Mouse (Mus musculus): ENCODE measurements at regions not wholly inside any gene's neighbourhood (a gene's known extent, or its start where the extent isn't known, plus 50 kb on each side); places are given as distances from the start of the nearest gene placed in this dataset.

- Histone ChIP-seq H3K4me3 (ENCODE audit: control insufficient read depth in 1 of 2, insufficient read depth in 1 of 2, low read depth in 2 of 2, low read length in 2 of 2) (no peak overlapping the region), H3K27me3 (ENCODE audit: control insufficient read depth in 1 of 2, insufficient read depth in 2 of 2, low read length in 2 of 2) (no peaks in the 10 kb centered on the region), H3K9me3 (replicated peaks; ENCODE audit: insufficient read depth, low read length) (no peaks in the 10 kb centered on the region), H3K79me2 (ENCODE audit: control insufficient read depth, insufficient read depth, low read length, poor library complexity) (no peaks in the 10 kb centered on the region), H3K9ac (ENCODE audit: control insufficient read depth, low read depth, low read length, poor library complexity, severe bottlenecking) (no peak overlapping the region), H3K36me3 (ENCODE audit: control insufficient read depth in 1 of 2, insufficient read depth in 2 of 2, low read length in 2 of 2) (no peaks in the 10 kb centered on the region), H3K27ac (ENCODE audit: control insufficient read depth, low read depth, low read length) (no peak overlapping the region), H3K4me1 (ENCODE audit: control insufficient read depth in 1 of 2, insufficient read depth in 2 of 2, low read length in 2 of 2) (no peaks in the 10 kb centered on the region)
- no peak for TF ChIP-seq BHLHE40 (IDR thresholded peaks at IDR 0.05; ENCODE audit: borderline replicate concordance, low read depth, low read length)
- no peak for TF ChIP-seq ZC3H11A (IDR thresholded peaks at IDR 0.05; ENCODE audit: low read depth, low read length)
- TF ChIP-seq KAT2A (conservative IDR thresholded peaks at IDR 0.05; ENCODE audit: low read depth, low read length): no peak
- no peak for TF ChIP-seq RCOR1 (IDR thresholded peaks at IDR 0.05; ENCODE audit: low read depth, low read length)
- no peak for TF ChIP-seq ETS1 (IDR thresholded peaks at IDR 0.05; ENCODE audit: low read depth, low read length)
- TF ChIP-seq CHD2 (IDR thresholded peaks at IDR 0.05; ENCODE audit: low read length): no peak
- no peak for TF ChIP-seq JUND (IDR thresholded peaks at IDR 0.05; ENCODE audit: low read depth, low read length)
- TF ChIP-seq EP300 (IDR thresholded peaks at IDR 0.05; ENCODE audit: low read depth in 1 of 2, low read length in 2 of 2): no peak
- TF ChIP-seq E2F4 (IDR thresholded peaks at IDR 0.05; ENCODE audit: borderline replicate concordance, low read depth, low read length): no peak
- no peak for TF ChIP-seq ZKSCAN1 (IDR thresholded peaks at IDR 0.05; ENCODE audit: low read depth, low read length)
- TF ChIP-seq SMC3 (IDR thresholded peaks at IDR 0.05; ENCODE audit: low read depth, low read length): no peak
- DNase-seq (ENCODE audit: low read depth, low spot score): no peak
Observed at GRCm38 (mm10) chr7:73279936-73280445, 95.3 kb upstream of the Rgma start.

GRCm38 (mm10) chr7:73286244-73286643 lies 89.1 kb upstream of the Rgma start:
- Histone ChIP-seq H3K79me2 (ENCODE audit: control insufficient read depth, insufficient read depth, low read length, poor library complexity) (no peaks in the 10 kb centered on the region), H3K27ac (ENCODE audit: control insufficient read depth, low read depth, low read length) (no peak overlapping the region), H3K4me1 (ENCODE audit: control insufficient read depth in 1 of 2, insufficient read depth in 2 of 2, low read length in 2 of 2) (no peaks in the 10 kb centered on the region), H3K36me3 (ENCODE audit: control insufficient read depth in 1 of 2, insufficient read depth in 2 of 2, low read length in 2 of 2) (no peaks in the 10 kb centered on the region), H3K9me3 (replicated peaks; ENCODE audit: insufficient read depth, low read length) (no peaks in the 10 kb centered on the region), H3K27me3 (ENCODE audit: control insufficient read depth in 1 of 2, insufficient read depth in 2 of 2, low read length in 2 of 2) (no peaks in the 10 kb centered on the region), H3K9ac (ENCODE audit: control insufficient read depth, low read depth, low read length, poor library complexity, severe bottlenecking) (no peak overlapping the region), H3K4me3 (ENCODE audit: control insufficient read depth in 1 of 2, insufficient read depth in 1 of 2, low read depth in 2 of 2, low read length in 2 of 2) (no peak overlapping the region)
- no peak for DNase-seq (ENCODE audit: low read depth, low spot score)
- TF ChIP-seq UBTF (IDR thresholded peaks at IDR 0.05; ENCODE audit: borderline replicate concordance, insufficient read depth, low read depth, low read length) (no peak), NELFE (IDR thresholded peaks at IDR 0.05; ENCODE audit: low read depth, low read length) (no peak), MXI1 (IDR thresholded peaks at IDR 0.05; ENCODE audit: low read depth, low read length) (no peak), POLR2AphosphoS5 (IDR thresholded peaks at IDR 0.05; ENCODE audit: borderline replicate concordance, low read depth, low read length) (no peak), ZNF384 (IDR thresholded peaks at IDR 0.05; ENCODE audit: low read depth, low read length) (no peak), USF2 (IDR thresholded peaks at IDR 0.05; ENCODE audit: borderline replicate concordance in 1 of 2, insufficient read depth in 1 of 2, low read depth in 1 of 2, low read length in 2 of 2) (no peak), E2F4 (IDR thresholded peaks at IDR 0.05; ENCODE audit: borderline replicate concordance, low read depth, low read length) (no peak), SMC3 (IDR thresholded peaks at IDR 0.05; ENCODE audit: low read depth, low read length) (no peak), POLR2AphosphoS2 (IDR thresholded peaks at IDR 0.05; ENCODE audit: low read length) (no peak), MYB (IDR thresholded peaks at IDR 0.05; ENCODE audit: low read depth, low read length) (no peak), ZKSCAN1 (IDR thresholded peaks at IDR 0.05; ENCODE audit: low read depth, low read length) (no peak), TCF12 (IDR thresholded peaks at IDR 0.05; ENCODE audit: low read depth, low read length) (no peak), TBP (IDR thresholded peaks at IDR 0.05; ENCODE audit: low read depth, low read length) (no peak), USF1 (IDR thresholded peaks at IDR 0.05; ENCODE audit: low read depth, low read length) (no peak), ZMIZ1 (IDR thresholded peaks at IDR 0.05; ENCODE audit: low read depth, low read length) (no peak)

Measured in MEL (cell line).